Mouse (Mus musculus) bone marrow macrophage, adult 2 months (primary cell): Measurements from ENCODE around the gene Rfx4.

Source experiments
- CTCF ChIP-seq: IDR thresholded peaks from 2 replicates; pipeline ENCODE4 v1.5.1; 2012; ENCODE audit warnings: low read depth, mild to moderate bottlenecking, low read length, moderate library complexity
- POLR2A ChIP-seq: IDR thresholded peaks from 2 replicates; pipeline ENCODE4 v1.6.1; 2012; ENCODE audit warnings: mild to moderate bottlenecking, low read depth, low read length, borderline replicate concordance

DNA sequence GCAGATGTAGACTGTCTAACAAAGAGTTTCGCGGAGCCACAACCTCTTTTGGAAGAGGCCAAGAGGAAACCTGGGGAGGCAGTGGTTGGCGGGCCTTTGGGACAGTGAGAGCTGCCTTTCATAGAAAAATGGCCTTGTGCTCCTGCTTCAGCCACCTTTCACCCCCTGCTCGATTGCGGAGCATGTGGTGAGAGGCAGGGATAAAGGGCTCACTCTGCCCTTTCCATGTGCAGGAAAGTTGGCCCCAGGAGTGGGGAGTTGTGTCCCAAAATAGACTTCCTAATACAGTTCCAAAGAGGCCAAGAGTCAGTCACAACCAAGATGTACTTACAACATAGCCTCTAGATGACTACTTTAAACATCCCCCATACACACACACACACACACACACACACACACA, 145.8 kb downstream of the Rfx4 start:
- no peak for TF ChIP-seq POLR2A
- TF ChIP-seq CTCF: no peak
